Mouse (Mus musculus): ENCODE results near the gene Foxb1. TPM values are rescaled to one million over a fixed set of nuclear protein-coding genes. Genes with fewer than 3 reads are reported as not detected.

The Foxb1 gene
- not detected for total RNA-seq (2021)
- long read RNA-seq, experiment 1 = 0 reads
- long read RNA-seq, experiment 2 = 0 reads

DNA sequence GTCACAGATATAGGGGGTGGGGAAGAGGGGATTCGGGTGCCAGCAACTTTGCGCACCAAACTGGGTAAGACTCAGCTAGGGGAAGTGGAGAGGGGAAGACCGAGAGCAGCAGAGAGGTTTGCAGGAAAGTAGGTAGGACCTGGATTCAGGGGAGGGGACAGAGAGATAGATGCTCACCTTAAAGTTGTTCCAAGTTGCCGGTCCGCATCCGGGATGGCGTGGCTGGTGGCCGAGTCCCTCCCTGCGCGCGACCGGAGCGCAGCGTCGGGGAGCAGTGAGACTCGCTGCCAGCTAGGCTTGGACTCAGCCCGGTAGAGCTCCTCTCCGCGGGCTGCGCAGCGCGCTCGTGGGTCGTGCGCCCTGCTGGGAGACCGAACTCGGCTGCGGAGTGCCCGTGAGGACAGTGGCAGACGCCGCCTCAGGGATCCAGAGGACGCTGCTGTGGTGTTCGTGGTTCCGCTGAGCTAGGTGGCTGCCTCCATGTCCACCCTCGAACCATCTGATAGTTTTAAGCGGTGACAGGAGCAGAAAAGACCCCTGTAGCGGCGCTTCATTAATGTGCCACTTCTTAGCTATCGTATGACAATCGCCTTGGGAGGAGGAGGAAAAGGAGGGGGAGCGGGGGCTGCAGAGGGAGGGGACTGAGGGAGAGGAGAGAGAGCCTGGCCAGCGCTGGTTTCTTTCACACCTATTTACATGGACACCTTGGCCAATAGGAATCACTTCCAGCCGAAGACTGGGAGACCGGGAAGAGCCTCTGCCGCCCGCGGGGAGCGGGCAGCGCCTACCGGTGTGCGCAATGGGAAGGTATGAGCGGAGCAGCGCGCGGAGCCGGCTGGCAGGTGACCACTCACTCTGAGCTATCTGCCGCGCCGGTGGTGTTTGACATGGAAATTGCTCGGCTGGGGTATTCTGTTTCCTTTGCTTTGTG lies at the start of gene Foxb1:
Gene Foxb1, minus strand, starts transcription at position 570 of the 931 bp plus-strand sequence.
- no peak for DNase-seq (ENCODE audit: low spot score in 2 of 2)

DNA sequence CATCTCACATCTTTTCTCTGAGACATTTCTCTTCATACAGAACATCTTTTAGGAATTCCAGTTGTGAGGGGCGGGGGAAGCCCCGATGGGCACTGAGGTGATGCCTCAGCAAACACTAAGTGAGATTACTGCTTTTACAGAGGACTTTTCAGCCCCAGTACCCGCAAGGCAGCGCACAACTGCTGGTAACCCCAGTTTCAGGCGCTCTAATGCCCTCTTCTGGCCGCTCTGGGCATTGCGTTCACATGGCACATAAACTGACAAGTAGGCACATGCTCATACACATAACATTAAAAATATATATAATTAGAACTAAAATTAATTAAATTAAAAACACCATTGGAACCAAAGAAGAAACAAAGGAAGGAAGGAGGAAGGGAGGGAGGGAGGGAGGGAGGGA lies 29.8 kb upstream of the Foxb1 start:
- DNase-seq (ENCODE audit: low spot score in 2 of 2) = no peak

DNA sequence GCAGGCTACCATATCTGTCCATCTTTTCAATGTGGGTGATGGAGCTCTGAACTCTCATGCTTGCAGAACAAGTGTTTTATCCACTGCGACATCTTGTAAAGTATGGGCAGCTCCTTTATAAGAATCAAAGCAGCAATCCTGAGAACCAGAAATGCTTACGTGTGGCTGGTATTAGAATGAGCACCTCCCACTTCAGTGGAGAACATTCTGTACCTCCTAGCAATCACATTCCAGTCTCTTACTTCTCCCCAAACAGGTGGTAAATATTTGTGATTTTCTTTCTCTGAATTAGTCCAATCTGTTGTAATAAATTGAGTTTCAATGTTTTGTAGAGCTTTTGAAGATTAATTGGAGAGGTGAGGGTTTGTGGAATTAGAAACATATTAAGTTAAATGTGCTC lies 19.3 kb upstream of the Foxb1 start:
- DNase-seq (ENCODE audit: low spot score in 2 of 2) = no peak

DNA sequence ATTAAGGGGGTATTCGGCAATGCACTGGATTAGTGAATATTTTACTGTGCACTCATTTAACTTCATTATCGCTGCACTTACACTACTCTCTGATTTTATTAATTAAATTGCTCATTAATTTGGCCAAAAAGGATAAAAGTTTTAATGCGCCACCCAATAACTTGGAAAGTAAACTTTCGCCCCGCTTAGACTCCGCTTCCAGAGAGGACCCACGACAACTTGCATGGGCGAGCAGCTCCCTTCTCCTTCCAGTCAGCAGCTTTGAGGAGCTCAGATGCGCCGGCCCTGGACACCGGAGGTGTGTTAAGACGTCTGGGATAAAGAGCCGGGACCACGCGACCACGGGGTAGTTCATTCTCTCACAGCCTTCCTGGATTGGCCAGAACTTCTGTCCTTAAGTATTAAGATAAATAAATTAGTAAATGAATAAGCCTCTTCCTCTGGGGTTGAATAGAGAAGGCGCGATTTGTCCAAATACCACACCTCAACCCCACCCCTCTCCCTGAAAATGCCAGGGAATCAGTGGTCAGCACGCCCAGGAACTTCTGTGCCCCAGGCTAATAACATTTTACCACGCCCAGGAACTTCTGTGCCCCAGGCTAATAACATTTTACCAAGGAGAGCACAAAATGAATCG lies 9.3 kb upstream of the Foxb1 start:
- no peak for DNase-seq (ENCODE audit: low spot score in 2 of 2)

DNA sequence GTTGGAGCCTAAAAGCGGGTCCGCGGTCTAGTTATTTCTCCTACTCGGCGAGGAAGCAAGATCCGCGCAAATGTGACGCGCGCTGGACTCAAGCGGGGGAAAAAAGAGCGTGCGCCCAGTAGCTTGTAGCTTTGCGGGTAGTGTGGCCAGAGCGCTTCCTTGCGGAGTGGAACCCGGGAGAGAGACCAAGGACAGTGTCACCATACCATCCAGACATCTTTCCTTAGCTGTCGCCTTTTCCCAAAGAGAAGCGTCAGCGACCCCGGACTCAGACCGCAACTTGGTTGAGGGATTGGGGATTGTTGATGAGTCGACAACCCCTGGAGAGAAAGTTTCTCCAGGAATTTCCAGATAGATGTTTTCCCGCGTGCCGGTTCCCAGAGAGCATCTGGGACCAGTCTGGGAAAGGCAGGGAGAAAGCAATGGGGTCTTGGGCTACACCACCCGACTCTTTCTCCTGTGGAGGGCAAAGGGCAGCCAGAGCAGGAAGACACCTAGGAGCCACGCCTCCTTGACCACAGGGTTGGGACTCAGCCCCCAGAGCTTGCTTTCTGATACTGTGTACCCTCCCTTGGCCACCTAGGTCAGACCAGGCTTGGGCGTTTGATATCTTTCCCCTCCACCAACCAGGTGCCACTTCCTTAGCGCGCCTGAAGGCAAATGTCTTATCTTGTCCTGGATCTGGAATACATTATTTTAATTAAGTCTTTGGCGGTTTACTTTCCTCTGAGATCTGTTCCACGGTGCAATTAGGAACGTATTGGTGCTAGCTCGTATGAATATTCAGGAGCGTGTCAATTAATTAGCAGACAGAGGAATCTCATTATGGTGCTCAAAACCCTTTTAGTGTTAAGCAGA lies 8.6 kb upstream of the Foxb1 start:
- DNase-seq (ENCODE audit: low spot score in 2 of 2) = no peak

DNA sequence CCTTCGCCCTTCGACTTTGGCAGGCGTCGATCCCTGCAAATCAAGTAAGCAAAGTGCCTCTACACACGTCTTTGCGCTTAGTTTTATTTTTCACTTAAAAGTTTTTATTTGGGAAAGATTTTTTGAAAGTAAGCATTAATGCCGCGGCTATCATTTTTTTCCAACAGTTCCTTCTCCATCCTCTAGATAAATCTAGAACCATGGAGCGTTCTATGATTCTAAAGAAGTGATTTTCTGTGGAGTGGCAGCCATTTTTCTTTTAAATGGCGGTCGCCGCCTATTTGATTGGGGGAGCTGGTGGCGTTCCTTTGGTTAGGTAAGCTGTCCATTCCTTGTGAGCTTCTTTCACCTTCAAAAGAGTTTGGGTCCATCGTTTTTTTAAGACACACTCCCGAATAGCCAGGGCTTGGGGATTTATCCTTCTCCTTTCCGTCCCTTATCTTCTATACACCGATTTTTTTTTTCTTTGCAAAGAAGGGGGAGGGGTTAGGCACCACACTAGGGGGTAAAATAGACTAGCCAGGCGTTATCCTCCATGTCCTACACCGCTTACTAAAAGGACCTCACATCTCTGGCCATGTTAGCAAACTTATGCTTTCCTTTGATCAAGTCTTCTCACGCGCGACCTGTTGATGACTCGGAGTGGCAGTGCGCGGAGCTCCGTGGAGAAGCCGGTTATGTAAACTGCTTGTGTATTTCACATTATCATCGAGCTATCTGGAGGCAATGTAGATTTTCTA lies 7.6 kb upstream of the Foxb1 start:
- DNase-seq (ENCODE audit: low spot score in 2 of 2) = no peak

DNA sequence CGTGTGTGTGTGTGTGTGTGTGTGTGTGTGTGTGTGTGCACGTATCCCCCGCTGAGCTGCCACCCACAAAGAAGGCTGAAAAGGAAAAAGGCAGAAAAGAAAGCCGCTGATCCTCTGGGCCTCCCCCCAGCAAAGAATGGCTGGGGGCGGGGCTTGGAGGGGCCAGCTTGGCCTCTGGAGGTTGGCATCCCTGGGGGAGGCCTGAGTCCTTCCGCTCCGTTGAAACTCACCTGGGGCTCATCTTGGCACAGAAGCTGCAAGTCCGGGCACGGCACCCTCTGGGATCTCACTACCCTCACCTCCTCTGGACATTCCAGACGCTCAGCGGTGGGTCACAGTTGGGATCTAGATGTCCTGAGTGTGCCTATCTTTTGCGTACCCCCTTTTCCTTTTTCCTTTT lies 6.7 kb upstream of the Foxb1 start:
- DNase-seq (ENCODE audit: low spot score in 2 of 2) = no peak

DNA sequence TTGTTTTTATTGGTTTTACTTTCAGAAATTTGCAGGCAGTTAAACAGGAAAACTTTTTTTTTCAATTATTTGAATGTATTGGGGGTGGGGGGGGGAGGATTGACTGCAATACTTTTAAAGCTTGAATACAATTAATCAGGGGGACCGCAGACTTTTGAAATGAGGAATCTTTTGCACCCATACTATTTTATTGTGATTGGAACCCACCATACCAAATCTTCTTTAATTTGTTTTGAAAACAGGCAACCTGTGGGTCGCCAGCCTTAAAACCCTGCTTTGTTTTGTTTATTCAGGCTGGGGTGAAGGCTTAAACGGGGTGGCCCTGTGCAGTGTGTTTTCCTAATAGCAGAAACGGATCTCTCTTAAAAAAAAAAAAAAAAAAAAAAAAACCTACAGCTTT lies 6.2 kb upstream of the Foxb1 start:
- DNase-seq (ENCODE audit: low spot score in 2 of 2) = no peak

DNA sequence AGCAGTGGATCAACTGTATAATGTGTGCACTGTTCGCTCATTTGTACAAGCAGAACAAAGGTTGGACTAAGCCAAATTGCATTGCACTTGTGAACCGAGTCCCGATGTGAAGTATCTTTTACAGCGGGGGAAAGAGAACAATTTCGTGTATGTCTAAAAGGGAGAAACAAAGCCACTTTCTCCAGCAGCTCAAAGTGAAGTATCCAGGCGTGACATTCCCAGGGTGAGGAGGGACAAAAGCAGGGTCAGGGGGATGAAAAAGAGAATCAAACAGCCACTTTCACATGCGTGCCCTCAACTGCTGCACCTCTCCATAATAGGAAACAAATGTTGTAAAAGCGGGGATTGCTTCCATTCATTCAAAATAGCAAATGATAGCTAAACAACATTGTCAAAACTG lies 5.6 kb upstream of the Foxb1 start:
- DNase-seq (ENCODE audit: low spot score in 2 of 2) = no peak

DNA sequence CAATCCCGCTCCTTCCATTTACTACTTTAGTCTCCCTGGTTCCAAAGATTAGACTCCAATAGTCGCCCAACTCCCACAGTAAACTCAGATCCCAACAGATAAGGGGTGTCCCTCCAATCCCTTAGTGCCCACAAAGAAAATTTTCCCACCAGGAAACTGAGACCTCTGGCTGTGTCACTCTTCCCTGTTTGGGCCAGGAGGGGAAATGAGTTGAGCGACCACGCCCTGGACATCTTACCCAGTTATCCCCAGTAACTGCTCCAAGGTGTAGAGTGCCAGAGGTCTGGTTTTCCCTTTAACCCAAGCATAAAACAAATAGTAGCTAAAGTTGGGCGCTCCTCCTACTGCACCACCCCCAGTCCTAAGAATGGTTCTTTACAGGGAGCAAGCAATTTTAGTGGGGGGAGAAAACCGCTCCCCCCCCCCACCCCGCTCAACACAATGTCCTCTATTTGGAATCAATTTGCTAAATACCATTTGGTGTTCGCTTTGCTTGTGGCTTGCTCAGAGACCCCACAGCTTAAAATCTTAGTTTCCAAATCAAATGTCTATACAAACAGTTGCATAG lies 4.8 kb upstream of the Foxb1 start:
- no peak for DNase-seq (ENCODE audit: low spot score in 2 of 2)

DNA sequence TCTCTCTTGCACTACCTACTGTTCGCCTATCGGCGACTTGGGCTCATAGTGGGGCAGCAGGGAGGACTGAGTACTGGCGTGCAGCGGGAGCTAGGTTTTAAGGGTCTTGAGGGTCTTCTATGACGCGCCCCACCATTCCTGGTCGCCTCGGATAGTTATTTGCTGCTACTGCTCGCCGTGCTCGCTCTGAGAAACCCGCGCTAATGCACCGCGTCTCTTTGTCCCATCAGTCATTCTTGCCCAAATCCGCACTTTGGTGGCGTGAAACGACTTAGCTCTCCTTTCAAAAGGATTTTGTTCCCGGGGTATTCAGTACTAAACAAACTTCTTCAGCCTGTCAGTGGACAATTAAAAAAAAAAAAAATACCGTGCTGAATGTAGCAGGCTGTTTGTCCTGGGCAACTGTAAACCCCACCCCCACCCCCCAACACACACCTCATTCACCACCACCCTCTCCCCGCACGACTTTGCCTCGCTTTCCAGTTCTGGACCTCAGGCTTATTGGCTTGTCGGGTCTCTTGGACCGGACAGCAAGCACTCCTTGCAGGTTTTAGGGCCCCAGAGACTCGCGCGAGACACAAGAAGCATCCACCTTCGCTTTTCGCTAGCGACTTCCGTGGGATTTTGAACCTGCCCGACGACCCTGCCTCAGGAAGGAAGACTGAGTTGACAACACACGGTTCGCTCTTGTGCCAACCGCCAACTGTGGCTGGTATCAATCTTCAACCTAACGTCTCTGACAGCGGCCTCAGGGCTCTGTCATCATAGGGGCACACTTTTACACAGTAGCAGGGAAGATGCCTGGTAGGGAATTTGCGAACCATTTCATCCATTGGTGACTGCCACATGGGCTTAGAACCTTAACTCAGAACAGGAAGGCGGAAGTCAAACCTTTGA lies 4.1 kb upstream of the Foxb1 start:
- DNase-seq (ENCODE audit: low spot score in 2 of 2) = no peak

DNA sequence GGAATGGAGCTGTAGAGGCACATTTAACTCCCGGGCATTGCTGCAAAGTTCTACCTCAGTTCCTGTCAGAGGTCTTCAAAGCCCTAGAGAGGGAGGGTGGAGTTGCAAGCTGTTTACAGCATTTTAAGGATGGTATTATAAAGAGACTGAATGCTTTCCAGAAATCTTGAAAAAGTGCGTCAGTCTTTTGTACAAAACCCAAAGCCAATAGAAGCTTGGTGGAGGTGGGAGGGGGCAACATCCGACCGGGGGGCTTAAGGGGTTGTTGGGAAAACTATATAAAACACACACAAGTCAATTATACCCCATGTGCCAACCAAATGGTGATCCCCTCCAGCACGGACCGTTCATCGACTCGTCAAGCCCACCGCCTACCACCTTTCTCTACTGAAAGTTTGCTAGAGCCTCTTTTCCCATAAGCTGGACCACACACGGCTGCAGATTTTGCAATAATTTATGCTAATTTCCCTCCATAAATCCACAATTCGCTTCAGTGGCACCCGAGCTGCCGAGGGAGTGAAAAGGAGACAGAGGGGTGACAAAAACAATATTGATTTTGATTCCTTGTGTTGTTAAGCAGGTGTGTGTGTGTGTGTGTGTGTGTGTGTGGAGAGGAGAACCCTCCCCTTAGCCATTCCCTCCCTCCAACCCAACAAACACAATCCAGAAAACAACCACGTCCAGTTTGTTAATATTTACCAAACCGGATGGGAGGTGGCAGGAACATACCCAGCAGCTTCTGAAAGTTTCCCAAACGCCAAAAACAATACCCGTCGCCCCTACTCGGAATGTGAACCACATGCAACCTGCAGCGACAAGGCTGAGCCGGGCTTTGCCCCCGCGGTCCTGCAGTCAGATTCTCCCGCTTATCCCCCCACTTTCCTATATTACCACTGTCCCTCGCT lies 3.2 kb upstream of the Foxb1 start:
- no peak for DNase-seq (ENCODE audit: low spot score in 2 of 2)

DNA sequence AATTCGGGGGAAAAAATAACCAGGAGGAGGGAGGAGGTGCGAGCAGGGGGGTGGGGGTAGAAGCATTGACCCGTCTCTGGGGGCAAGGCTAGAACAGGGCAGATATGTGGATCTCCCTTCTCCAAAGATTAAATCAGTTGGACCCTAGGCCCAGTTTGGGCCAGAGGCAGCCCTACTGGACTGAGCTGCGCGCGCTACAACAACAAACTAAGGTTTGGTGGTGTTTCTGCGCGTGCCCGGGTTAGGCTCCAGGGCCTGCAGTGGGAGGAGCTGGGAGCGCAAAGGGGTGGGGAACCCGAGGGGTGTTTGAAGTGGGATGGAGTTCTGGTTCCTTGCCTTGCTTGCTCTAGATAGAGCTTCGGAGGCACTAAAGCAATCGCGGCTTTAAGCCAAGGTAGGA lies 2.0 kb upstream of the Foxb1 start:
- no peak for DNase-seq (ENCODE audit: low spot score in 2 of 2)

DNA sequence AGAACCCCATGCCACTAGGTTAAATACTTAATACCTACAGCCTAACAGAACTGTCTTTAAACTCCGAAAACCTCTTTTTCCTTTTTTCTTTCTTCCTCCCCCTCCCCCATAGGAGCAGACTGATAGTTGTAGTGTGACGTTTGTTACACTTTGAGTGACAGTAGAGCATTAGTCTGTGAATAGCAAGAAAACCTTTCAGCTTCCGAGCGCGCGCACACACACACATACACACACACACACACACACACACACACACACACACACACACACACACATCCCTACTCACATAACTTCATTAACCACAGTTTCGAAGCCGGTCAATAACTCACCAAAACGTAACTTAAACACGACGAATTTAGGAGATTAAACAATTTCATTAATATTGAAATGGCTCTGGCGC lies 1.5 kb upstream of the Foxb1 start:
- DNase-seq (ENCODE audit: low spot score in 2 of 2) = no peak

DNA sequence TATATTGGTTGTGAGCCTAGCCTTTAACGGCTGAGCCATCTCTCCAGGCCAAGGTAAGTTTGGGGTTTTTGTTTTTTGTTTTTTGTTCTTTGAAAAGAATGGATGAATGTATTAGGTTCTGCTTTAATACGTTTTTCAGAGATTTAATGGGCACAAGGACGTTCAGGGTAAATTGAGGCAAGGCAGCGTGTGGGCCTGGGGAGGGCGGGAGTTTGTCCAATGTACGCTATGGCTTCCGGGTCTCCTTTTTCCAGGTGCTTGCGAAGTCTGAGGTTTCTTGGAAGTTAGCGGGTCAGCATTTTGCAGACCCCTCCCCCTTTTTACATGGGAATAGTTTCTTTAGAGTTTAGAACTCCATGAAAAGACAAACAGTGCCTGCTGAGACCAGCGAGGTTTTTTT lies 829 bp upstream of the Foxb1 start:
- DNase-seq (ENCODE audit: low spot score in 2 of 2) = no peak

DNA sequence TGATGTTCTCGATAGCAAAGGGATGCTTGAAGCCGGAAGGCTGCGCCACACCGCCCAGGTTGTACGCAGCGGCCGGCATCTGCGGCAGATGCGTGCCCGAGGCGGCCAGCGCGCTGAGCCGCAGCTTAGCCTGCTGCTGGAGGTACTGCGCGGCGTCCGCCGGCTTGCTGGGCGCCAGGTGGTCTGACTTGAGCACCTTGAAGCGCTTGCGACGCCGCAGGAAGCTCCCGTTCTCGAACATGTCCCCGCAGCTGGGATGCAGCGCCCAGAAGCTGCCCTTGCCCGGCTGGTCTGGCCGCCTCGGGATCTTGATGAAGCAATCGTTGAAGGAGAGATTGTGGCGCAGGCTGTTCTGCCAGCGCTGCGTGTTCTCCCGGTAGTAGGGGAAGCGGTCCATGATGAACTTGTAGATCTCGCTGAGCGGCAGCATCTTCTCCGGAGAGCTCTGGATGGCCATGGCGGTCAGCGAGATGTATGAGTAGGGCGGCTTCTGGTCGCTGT lies 969 bp downstream of the Foxb1 start:
- DNase-seq (ENCODE audit: low spot score in 2 of 2) = no peak

DNA sequence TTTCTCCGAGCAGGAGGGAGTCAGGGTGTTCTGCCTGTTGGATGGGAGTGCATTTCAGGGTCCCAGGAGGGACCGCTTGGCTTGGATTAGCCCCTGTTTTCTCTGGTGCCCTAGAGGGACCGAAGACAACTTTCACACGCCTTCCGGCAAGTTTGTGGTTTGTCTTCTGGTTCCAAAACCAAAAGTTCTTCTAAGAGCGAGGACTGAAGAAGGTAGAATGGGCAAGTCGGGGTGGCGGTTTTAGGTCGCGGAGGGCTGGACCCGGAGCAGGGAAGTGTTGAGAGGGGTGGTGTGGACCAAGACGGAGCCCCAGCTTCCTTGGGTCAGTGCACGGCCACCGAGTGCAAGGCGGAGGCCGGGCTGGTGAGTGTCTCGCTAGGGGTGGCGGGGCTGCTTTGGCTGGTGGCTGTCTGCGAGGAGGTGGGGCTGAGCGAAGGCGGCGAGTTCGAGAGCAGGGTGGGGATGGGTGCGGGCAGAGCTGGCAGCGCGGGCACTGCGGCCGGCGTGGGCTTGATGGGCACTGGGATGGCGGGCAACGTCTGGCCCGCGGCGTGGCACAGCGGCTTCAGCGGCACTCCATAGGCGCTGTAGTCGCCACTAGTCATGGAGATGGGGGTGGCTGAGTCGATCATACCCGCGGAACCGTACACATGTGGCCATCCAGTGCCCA lies 1.7 kb downstream of the Foxb1 start:
- DNase-seq (ENCODE audit: low spot score in 2 of 2) = no peak

DNA sequence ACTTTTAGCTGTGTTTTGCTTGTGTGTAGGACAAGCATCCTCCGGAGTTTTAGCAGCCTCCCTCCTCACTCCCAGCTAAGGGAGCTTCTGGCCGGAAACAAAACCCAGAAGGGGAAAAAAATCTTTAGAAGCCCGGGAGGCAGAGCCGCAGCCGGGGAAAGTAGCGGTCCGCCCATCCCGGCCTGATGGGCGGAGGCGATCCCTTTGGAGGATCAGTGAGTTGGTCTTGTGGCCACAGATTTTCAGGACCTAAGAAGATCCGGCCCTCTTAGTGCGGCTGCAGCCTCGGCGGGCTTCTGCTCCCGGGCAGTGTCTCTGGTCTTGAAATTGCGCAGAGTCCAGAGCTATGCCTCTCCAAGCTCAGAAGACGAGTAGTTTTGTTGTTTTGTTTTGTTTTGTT lies 2.2 kb downstream of the Foxb1 start:
- no peak for DNase-seq (ENCODE audit: low spot score in 2 of 2)

All from gastrocnemius, postnatal 4 days (tissue).